Comparison of ENCODE assay signal across 8 mouse cellular contexts in genomic region chr15:87715037-87715676, GRCm38 (mm10).
DNase-seq lines count a peak whose midpoint lies in the region; ATAC-seq and TF ChIP-seq lines count a peak whose summit lies in the region.

No protein-coding gene starts in this region.

- peak overlapping the region; percentile 61; the same call in 1 of the 2 replicates for H3K27ac ChIP-seq in layer of hippocampus, adult 2 months
- no peak overlapping the region for H3K27ac ChIP-seq in neural tube, embryonic 14.5 days (ENCODE audit: low read depth, low read length)

- 45% methylated on average over 9 of the region's 9 CpGs for WGBS in neural tube, embryonic 14.5 days

- peak; percentile 7 for DNase-seq in embryo, embryonic 9.5 days (ENCODE audit: extremely low spot score)
- DNase-seq in layer of hippocampus, adult 2 months (ENCODE audit: low spot score in 2 of 2), result peak; percentile 42 to 74
- no peak for DNase-seq in urinary bladder, adult 2 months (ENCODE audit: low spot score)
- no peak for DNase-seq in liver

- no peak overlapping the region for H3K9ac ChIP-seq in neural tube, embryonic 14.5 days (replicated peaks; ENCODE audit: low read depth, low read length)

- H3K4me1 ChIP-seq in megakaryocyte, embryonic 14.5 days, result no peaks in the 10 kb centered on the region
- H3K4me1 ChIP-seq in neural tube, embryonic 14.5 days (ENCODE audit: control insufficient read depth, insufficient read depth, low read length), result peaks cover 18% of the 10 kb centered on the region

- no peak overlapping the region for H3K4me2 ChIP-seq in neural tube, embryonic 14.5 days (ENCODE audit: low read depth, low read length)

- H3K4me3 ChIP-seq in megakaryocyte, embryonic 14.5 days (replicated peaks), result peak overlapping the region; percentile 1
- H3K4me3 ChIP-seq in layer of hippocampus, adult 2 months, result no peak overlapping the region
- H3K4me3 ChIP-seq in neural tube, embryonic 14.5 days (ENCODE audit: low read depth, low read length), result no peak overlapping the region

- H3K27me3 ChIP-seq in megakaryocyte, embryonic 14.5 days (replicated peaks), result no peaks in the 10 kb centered on the region
- H3K27me3 ChIP-seq in neural tube, embryonic 14.5 days (ENCODE audit: control insufficient read depth, insufficient read depth, low read length), result no peaks in the 10 kb centered on the region

- TF ChIP-seq CTCF in layer of hippocampus, adult 2 months (conservative IDR thresholded peaks at IDR 0.05), result peak; percentile 27; the same call in 1 of the 2 replicates

- H3K36me3 ChIP-seq in megakaryocyte, embryonic 14.5 days (replicated peaks; ENCODE audit: low read length), result no peaks in the 10 kb centered on the region
- H3K36me3 ChIP-seq in neural tube, embryonic 14.5 days (ENCODE audit: control insufficient read depth, insufficient read depth, low read length), result no peaks in the 10 kb centered on the region

- H3K9me3 ChIP-seq in megakaryocyte, embryonic 14.5 days, result peaks cover 56% of the 10 kb centered on the region
- H3K9me3 ChIP-seq in neural tube, embryonic 14.5 days (ENCODE audit: control insufficient read depth, low read length), result no peaks in the 10 kb centered on the region

- no peak for ATAC-seq in megakaryocyte, adult 5-6 weeks (ENCODE audit: poor library complexity, severe bottlenecking)
- ATAC-seq in neural tube, embryonic 14.5 days (ENCODE audit: low read depth), result peak; percentile 70; the same call in 1 of the 2 replicates
- ATAC-seq in monocyte, adult 5-6 weeks (replicated peaks; ENCODE audit: insufficient number of reproducible peaks, low FRiP score, low TSS enrichment, poor library complexity, severe bottlenecking), result no peak

Comparison
In these comparisons a context has a peak if more than half of its experiments do, and no peak if none do; other contexts are left out.
1. DNase-seq: peak in embryo, embryonic 9.5 days (single experiment) and layer of hippocampus, adult 2 months (2 of 2); none in urinary bladder, adult 2 months (single experiment) and liver (single experiment).